Mouse (Mus musculus) adrenal gland, postnatal 4 days (tissue): ENCODE results near the gene Kazn. TPM values are rescaled to one million over a fixed set of nuclear protein-coding genes. Genes with fewer than 3 reads are reported as not detected.

Experiments
- DNase-seq, 2 experiments: peaks; one replicate each; pipeline ENCODE4 v3.0.0; 2021 to 2022; ENCODE audit warnings: low spot score in 2 of 2, mixed read lengths in 2 of 2
- total RNA-seq, 2 experiments: library from RNA; stranded (reverse); gene quantifications; 2 replicates each; pipeline ENCODE4 v1.2.3; 2021

Gene Kazn
- total RNA-seq, 2 experiments from 2014 or later, result 40.7 to 42.6 TPM

GRCm38 (mm10) chr4:142081631-142082283 is 157.4 kb downstream of the Kazn start:
- DNase-seq, result no peak

- DNase-seq, result no peak
Measured at GRCm38 (mm10) chr4:142080901-142081630, 158.1 kb downstream of the Kazn start.

GRCm38 (mm10) chr4:142080487-142080767 is 158.8 kb downstream of the Kazn start:
- DNase-seq, result no peak

GRCm38 (mm10) chr4:142079629-142080486 is 159.3 kb downstream of the Kazn start:
- no peak for DNase-seq

GRCm38 (mm10) chr4:142077572-142078271 is 161.5 kb downstream of the Kazn start:
- DNase-seq, result no peak

- no peak for DNase-seq
Measured at GRCm38 (mm10) chr4:142076883-142077282, 162.3 kb downstream of the Kazn start.

GRCm38 (mm10) chr4:142075931-142076330 is 163.3 kb downstream of the Kazn start:
- no peak for DNase-seq

GRCm38 (mm10) chr4:142074060-142074732 is 165.0 kb downstream of the Kazn start:
- no peak for DNase-seq

- DNase-seq, result no peak
Measured at GRCm38 (mm10) chr4:142071243-142071991, 167.8 kb downstream of the Kazn start.

- DNase-seq, result no peak
Measured at GRCm38 (mm10) chr4:142070840-142071239, 168.4 kb downstream of the Kazn start.

GRCm38 (mm10) chr4:142068899-142069812 is 170.0 kb downstream of the Kazn start:
- no peak for DNase-seq

GRCm38 (mm10) chr4:142066576-142066975 is 172.6 kb downstream of the Kazn start:
- no peak for DNase-seq

GRCm38 (mm10) chr4:142065835-142066234 is 173.4 kb downstream of the Kazn start:
- DNase-seq, result no peak

GRCm38 (mm10) chr4:142065270-142065669 is 173.9 kb downstream of the Kazn start:
- no peak for DNase-seq

- DNase-seq, result no peak
Measured at GRCm38 (mm10) chr4:142064582-142065228, 174.5 kb downstream of the Kazn start.

- no peak for DNase-seq
Measured at GRCm38 (mm10) chr4:142063057-142063534, 176.1 kb downstream of the Kazn start.

- DNase-seq, result no peak
Measured at GRCm38 (mm10) chr4:142061485-142062240, 177.5 kb downstream of the Kazn start.
